Mouse (Mus musculus) ES-Bruce4 (cell line): Measurements from ENCODE around the gene Ddx23. TPM values are rescaled to one million over a fixed set of nuclear protein-coding genes. Genes with fewer than 3 reads are reported as not detected.

ENCODE experiments used
- H3K27ac ChIP-seq: 2 replicates; pipeline ENCODE4 v1.5.1; 2012; ENCODE audit warnings: low read length, inconsistent platforms; ENCODE audit not compliant: insufficient read depth
- H3K27me3 ChIP-seq: 2 replicates; pipeline ENCODE4 v1.6.1; 2012; ENCODE audit warnings: mild to moderate bottlenecking, low read length, inconsistent platforms; ENCODE audit not compliant: control insufficient read depth, poor library complexity, insufficient read depth, severe bottlenecking
- H3K36me3 ChIP-seq: 2 replicates; pipeline ENCODE4 v1.6.1; 2012; ENCODE audit warnings: inconsistent platforms, mild to moderate bottlenecking, low read length, moderate library complexity; ENCODE audit not compliant: control insufficient read depth, poor library complexity, insufficient read depth, severe bottlenecking
- H3K4me1 ChIP-seq: one replicate; pipeline ENCODE4 v1.8.1; 2011; ENCODE audit warnings: low read length; ENCODE audit not compliant: control insufficient read depth, insufficient read depth
- H3K4me3 ChIP-seq: 2 replicates; pipeline ENCODE4 v1.5.1; 2011; ENCODE audit warnings: low read depth, mild to moderate bottlenecking, low read length
- H3K9ac ChIP-seq: 2 replicates; pipeline ENCODE4 v1.6.1; 2012; ENCODE audit warnings: low read depth, mild to moderate bottlenecking, inconsistent platforms; ENCODE audit not compliant: poor library complexity, severe bottlenecking
- H3K9me3 ChIP-seq: replicated peaks from 2 replicates; pipeline ENCODE4 v1.6.1; 2012; ENCODE audit warnings: mild to moderate bottlenecking, low read length, inconsistent platforms; ENCODE audit not compliant: control insufficient read depth, poor library complexity, insufficient read depth, severe bottlenecking
- CTCF ChIP-seq: IDR thresholded peaks from one replicate; pipeline ENCODE4 v1.8.1; 2011; ENCODE audit warnings: low read depth, low read length
- EP300 ChIP-seq: IDR thresholded peaks from 2 replicates; pipeline ENCODE4 v1.6.1; 2011; ENCODE audit warnings: low read depth, low read length; ENCODE audit not compliant: insufficient read depth
- POLR2A ChIP-seq: IDR thresholded peaks from one replicate; pipeline ENCODE4 v1.8.1; 2011; ENCODE audit warnings: low read length; ENCODE audit not compliant: insufficient read depth
- polyA plus RNA-seq: library from polyadenylated mRNA; stranded (reverse); fragments of >200 nt; gene quantifications from 2 replicates; pipeline ENCODE4 v1.2.4, GENCODE M21; 2011; ENCODE audit warnings: low read depth; ENCODE audit not compliant: missing spikeins, insufficient read depth, insufficient read length

Ddx23 gene
- polyA plus RNA-seq, 1 experiment, result 121 TPM

GRCm38 (mm10) chr15:98647308-98647707, 15.4 kb downstream of the Ddx23 start:
- no peaks in the 10 kb centered on the region for H3K4me1 ChIP-seq

GRCm38 (mm10) chr15:98646737-98647136, 16.0 kb downstream of the Ddx23 start:
- Histone ChIP-seq H3K36me3 (peaks cover 46% of the 10 kb centered on the region), H3K9ac (no peak overlapping the region), H3K9me3 (no peaks in the 10 kb centered on the region), H3K4me1 (peaks cover 1% of the 10 kb centered on the region), H3K4me3 (no peak overlapping the region), H3K27me3 (no peaks in the 10 kb centered on the region), H3K27ac (no peak overlapping the region)
- TF ChIP-seq CTCF (no peak), EP300 (no peak)

More at GRCm38 (mm10) chr15:98647308-98647707, 15.4 kb downstream of the Ddx23 start:
- peaks cover 52% of the 10 kb centered on the region for H3K36me3 ChIP-seq
- H3K4me3 ChIP-seq, result no peak overlapping the region
- TF ChIP-seq CTCF (no peak), POLR2A (no peak), EP300 (no peak)
- H3K9me3 ChIP-seq, result no peaks in the 10 kb centered on the region
- no peak overlapping the region for H3K27ac ChIP-seq
- no peak overlapping the region for H3K9ac ChIP-seq
- no peaks in the 10 kb centered on the region for H3K27me3 ChIP-seq

GRCm38 (mm10) chr15:98645057-98646026, 17.4 kb downstream of the Ddx23 start:
- peaks cover 2% of the 10 kb centered on the region for H3K4me1 ChIP-seq
- no peaks in the 10 kb centered on the region for H3K27me3 ChIP-seq
- no peak overlapping the region for H3K4me3 ChIP-seq
- peaks cover 36% of the 10 kb centered on the region for H3K36me3 ChIP-seq
- no peaks in the 10 kb centered on the region for H3K9me3 ChIP-seq
- no peak overlapping the region for H3K9ac ChIP-seq
- no peak for TF ChIP-seq EP300
- TF ChIP-seq POLR2A, result no peak
- TF ChIP-seq CTCF, result no peak
- no peak overlapping the region for H3K27ac ChIP-seq

- no peak for TF ChIP-seq CTCF
- TF ChIP-seq POLR2A, result no peak
- no peak for TF ChIP-seq EP300
- peak overlapping the region; percentile 3; the same call in 1 of the 2 replicates for H3K4me3 ChIP-seq
Measured at GRCm38 (mm10) chr15:98644406-98644805, 18.3 kb downstream of the Ddx23 start.

GRCm38 (mm10) chr15:98640157-98640556, 22.5 kb downstream of the Ddx23 start:
- H3K4me1 ChIP-seq, result peaks cover 10% of the 10 kb centered on the region
- peak; percentile 51; the same call in 1 of the 2 replicates for TF ChIP-seq EP300
- no peak for TF ChIP-seq CTCF
- H3K27ac ChIP-seq, result no peak overlapping the region
- H3K36me3 ChIP-seq, result no peaks in the 10 kb centered on the region; the same call in 1 of the 2 replicates
- no peaks in the 10 kb centered on the region for H3K9me3 ChIP-seq
- no peak overlapping the region for H3K9ac ChIP-seq
- no peaks in the 10 kb centered on the region for H3K27me3 ChIP-seq
- H3K4me3 ChIP-seq, result no peak overlapping the region

More at GRCm38 (mm10) chr15:98644406-98644805, 18.3 kb downstream of the Ddx23 start:
- Histone ChIP-seq H3K27me3 (no peaks in the 10 kb centered on the region), H3K4me1 (peaks cover 4% of the 10 kb centered on the region), H3K27ac (no peak overlapping the region), H3K9ac (no peak overlapping the region), H3K36me3 (peaks cover 26% of the 10 kb centered on the region), H3K9me3 (no peaks in the 10 kb centered on the region)

- H3K36me3 ChIP-seq, result no peaks in the 10 kb centered on the region
- no peak overlapping the region for H3K27ac ChIP-seq
- H3K9ac ChIP-seq, result no peak overlapping the region
- H3K4me1 ChIP-seq, result peaks cover 10% of the 10 kb centered on the region
- H3K9me3 ChIP-seq, result no peaks in the 10 kb centered on the region
- no peak overlapping the region for H3K4me3 ChIP-seq
- no peaks in the 10 kb centered on the region for H3K27me3 ChIP-seq
- no peak for TF ChIP-seq POLR2A
- TF ChIP-seq CTCF, result no peak
- TF ChIP-seq EP300, result peak; percentile 72
Measured at GRCm38 (mm10) chr15:98637155-98637554, 25.5 kb downstream of the Ddx23 start.
